Mouse (Mus musculus): Measurements from ENCODE around the gene Cd101.

GRCm38 (mm10) chr3:101031456-101032142 is 2.2 kb upstream of the Cd101 start:
- no peak for TF ChIP-seq CTCF (IDR thresholded peaks at IDR 0.05; ENCODE audit: borderline replicate concordance, control insufficient read depth, extremely low read depth, insufficient read depth, low read length, poor library complexity)
- no peak for TF ChIP-seq POLR2A (IDR thresholded peaks at IDR 0.05; ENCODE audit: control insufficient read depth, extremely low read depth, insufficient read depth, low read length, poor library complexity)
